Mouse (Mus musculus) mesoderm, embryonic 11.5 days (tissue): ENCODE data around the gene Ctnnbl1.
A peak's percentile ranks its signal among the peaks of the same experiment; 100 is the strongest.

ENCODE experiments used
- DNase-seq: peaks from one replicate; pipeline ENCODE4 v3.0.0-alpha.2; 2012; ENCODE audit warnings: low read depth, low spot score

Gene Ctnnbl1

DNA sequence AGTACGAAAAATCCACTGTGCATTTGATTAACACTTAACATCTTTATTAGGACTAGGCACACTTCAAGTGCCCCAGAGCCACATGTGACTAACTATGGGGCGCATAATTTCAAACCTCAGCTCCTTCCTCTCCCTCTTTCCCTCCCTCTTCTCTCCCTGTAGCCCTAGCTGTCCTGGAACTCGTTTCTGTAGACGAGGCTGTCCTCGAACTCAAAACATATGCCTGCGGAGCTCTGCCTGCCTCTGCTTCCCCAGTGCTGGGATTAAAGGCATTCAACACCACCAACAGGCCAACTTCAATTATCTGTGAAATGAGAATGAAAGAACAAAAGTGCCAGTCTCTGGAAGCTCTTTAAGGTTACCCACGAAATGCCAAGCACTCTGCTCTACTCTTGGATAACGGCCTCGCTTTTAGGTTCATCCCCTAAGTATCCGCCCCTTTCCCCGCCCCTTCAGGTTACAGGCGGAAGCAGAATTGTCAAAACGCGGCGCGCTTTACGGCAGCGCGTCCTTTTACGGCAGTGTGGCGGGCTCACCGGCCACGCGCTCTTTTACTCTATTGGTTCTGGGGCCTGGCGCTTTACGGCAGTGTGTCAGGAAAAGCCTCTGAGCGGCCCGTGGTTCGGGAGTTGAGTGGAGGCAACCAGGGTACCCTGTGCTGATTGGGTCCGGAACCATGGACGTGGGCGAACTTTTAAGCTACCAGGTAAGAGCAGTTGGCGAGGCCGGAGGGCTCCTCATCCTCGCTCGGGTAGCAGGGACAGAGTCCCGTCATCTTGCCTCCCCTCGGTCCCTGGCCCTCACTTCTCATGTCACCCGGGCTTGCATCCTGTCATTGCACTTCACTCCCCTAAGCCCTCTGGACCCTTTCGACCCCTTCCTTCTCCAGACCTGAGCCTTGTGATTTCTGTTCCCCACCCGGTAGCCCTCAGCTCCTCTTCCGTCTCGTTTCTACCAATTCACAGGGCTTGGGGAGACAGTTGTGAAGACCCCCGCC lies at the start of gene Ctnnbl1:
Ctnnbl1 (plus strand) TSS at position 548 of the 997 bp plus-strand sequence.
- peak; percentile 99 for DNase-seq

- no peak for DNase-seq
These were observed 49.7 kb upstream of the Ctnnbl1 start for GRCm38 (mm10) chr2:157687506-157687905.

- DNase-seq = no peak
These were observed 45.7 kb upstream of the Ctnnbl1 start for GRCm38 (mm10) chr2:157691266-157692105.

DNA sequence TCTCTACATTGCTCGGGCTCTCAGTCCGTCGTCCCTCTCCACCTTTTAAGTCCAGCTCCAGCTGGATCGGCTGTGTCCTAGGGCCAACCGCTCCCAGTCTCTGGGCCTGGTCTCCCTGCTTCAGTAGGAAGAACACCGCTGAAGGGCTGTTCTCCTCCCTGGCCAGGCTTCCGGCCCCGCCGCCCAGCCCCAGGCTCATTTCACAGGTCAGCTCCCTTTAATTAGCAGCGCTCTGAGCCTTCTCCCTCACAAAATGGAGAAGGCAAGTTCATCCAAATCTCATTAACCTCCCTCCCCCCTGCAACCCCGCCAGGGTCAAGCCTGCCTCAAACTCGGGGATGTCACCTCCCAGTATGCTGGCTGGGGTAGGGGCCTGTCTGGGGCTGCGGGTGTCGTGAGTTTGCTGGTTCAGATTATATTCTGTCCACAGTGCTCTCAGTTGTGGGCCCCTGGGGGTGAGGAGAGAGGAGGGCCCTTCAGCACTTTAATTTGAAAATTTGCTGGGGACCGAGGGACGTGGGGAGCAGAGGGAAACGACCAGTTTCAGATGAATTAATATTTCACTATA lies 44.8 kb upstream of the Ctnnbl1 start:
- no peak for DNase-seq

DNA sequence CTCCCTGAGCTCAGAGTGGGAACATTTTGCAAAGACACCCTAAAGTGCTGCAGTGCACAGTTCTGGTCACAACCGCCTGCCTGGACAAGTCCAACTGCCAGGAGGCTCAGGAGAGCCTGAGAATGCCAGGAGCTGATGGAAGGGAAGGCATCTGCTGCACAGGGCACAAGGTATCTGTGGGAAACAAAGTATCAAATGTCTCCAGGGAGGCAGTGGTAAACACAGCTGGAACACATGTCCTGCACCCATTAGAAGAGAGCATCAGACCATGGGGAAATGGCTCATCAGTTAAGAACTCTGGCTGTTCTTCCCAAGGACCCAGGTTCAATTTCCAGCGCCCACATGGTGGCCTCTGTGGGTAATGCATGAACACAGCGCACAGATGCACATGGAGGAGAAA lies 43.6 kb upstream of the Ctnnbl1 start:
- DNase-seq = no peak

DNA sequence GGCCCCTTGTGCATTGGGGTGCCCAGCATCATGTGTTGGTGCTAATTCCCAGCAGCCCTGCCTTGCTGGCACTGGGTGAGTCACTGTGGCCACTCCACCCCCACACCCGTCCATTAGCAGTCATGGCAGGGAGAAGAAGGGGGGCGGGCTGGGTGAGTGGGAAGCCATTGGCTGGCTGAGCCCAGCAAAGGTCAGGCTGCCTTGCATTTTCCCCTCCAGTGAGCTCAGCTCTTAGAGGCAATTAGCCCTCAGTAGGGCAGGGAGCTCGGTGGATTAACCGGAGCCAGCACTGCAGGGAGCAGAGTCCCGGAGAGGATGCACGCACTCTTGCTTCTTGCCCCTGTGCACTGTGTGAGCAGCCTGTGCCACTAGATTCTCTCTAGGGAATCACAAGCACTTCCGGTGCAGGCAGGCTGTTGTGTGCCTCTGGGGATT lies 40.9 kb upstream of the Ctnnbl1 start:
- no peak for DNase-seq

GRCm38 (mm10) chr2:157703155-157703554 lies 34.0 kb upstream of the Ctnnbl1 start:
- no peak for DNase-seq

- DNase-seq = no peak
These were observed 32.0 kb upstream of the Ctnnbl1 start for GRCm38 (mm10) chr2:157704991-157705776.

DNA sequence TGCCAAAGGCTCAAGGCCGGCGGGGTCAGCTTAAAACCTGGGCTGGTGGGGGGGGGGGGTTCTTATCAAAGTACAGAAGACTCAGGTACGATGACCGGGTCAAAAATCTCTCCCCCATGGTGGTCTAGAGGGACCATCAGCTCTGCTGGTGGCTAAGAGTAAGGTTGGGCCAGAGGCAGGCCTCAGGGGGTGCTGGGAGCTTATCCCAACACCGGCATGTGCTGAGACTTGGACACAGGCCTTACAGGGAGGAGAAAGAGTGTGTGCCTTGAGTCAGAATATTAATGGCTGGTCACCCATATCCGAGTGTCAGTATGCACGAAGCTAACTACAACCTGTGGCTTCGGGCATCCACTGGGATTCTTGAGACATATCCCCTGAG lies 31.4 kb upstream of the Ctnnbl1 start:
- no peak for DNase-seq

DNA sequence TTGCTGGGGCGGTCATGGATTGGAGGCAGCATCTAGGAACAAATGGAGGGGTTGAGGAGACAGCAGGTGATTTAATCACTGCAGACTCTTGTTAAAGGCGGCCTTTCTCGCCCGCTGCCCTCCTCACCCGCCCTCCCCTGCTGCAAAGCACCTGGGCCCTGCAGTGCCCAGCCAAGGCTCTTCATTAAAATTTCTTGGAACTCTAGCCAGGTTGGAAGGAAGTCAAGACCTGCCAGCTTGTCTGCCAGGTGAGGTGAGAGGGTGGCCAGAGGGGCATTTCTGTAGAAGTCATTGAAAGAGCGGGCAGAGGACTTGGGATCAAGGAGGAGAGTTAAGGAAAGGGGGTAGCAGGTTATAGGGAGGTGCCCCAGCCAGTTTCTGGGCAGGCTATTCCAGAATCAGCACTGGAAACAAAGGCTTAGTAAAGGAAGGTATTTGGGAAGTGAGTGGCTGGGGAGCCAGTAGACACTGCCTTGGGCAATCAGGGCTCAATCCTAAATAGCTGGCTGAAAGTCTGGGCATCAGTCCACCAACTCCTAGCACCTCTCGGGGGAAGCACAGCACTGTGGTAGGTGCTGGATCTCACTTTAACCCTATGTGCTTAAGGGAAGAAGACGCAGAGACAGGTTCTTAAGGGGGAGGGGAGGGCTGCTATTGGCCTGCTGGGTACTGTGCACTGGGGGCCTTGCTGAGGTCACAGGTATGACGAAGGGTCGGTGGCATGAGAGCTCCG lies 29.8 kb upstream of the Ctnnbl1 start:
- no peak for DNase-seq

GRCm38 (mm10) chr2:157712677-157713076 lies 24.5 kb upstream of the Ctnnbl1 start:
- no peak for DNase-seq

GRCm38 (mm10) chr2:157715586-157716191 lies 21.5 kb upstream of the Ctnnbl1 start:
- no peak for DNase-seq

DNA sequence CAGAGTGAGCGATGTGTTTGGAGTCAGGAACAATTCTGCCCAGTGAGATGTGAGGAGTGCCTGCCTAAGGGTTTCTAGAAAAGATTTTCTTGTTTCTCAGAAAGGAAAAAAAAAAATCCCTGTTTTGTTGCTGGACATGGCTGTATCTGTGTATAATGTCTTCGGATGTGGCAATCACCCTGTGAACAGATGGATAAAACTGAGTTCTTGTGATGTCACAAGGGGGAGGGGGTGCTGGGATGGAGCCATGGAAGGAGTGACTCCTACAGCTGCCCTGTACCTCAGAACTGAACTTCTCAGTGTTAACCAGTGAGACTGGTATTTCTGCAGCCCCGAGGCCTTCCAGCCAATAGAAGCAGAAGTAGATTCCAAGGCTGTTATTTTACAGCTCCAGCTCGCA lies 18.8 kb upstream of the Ctnnbl1 start:
- DNase-seq = no peak

DNA sequence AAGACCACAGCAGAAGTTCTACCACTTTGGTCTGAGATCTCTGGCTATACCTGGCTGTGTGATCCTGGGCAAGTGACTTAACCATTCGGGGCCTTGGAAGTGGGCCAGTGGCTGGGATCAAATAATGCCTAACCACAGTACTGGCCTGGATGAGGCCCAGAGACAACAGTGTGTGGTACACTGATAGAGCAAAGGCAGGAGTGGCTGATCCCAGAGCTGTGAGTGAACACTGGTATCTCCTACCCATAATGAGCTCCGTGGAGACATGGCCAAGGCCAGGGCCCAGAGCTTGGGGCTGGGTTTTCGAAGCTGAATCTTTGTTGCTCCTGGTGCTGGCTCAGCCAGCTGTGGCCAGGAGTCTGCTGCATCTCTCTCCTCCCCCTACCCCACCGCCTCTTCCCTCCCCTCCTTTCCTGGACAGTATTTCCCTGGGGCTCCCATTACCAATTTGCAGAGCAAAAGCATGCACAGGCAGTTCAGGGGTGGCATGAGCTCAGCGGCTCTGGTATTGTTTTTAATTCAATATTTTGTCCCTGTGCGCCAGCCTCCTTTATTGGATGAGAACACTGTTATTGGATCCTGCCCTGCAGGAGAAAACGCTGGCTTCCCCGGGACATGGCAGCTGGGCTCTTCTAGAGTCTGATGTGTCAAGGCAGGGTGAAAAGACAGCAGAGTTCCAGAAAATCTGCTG lies 13.2 kb upstream of the Ctnnbl1 start:
- no peak for DNase-seq

DNA sequence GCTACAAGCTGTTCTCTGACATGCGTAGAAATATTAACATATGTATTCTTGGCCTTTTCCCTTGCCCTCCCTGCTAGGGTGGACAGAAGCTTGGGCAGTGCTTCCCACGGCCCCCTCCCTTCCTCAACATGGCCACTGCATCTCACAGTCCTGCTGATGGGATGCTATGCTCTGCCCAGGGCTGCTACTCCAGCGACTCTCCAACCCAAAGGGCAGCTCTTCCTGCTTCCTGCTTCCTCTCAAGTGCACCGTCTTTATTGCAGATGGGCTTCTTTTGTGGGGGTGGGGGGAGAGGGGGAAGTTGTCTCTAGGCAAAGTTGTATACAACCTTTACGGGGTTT lies 12.7 kb upstream of the Ctnnbl1 start:
- no peak for DNase-seq

GRCm38 (mm10) chr2:157744619-157745018 lies 7.4 kb downstream of the Ctnnbl1 start:
- DNase-seq = no peak

GRCm38 (mm10) chr2:157745735-157746134 lies 8.5 kb downstream of the Ctnnbl1 start:
- DNase-seq = no peak

- no peak for DNase-seq
These were observed 9.4 kb downstream of the Ctnnbl1 start for GRCm38 (mm10) chr2:157746558-157746957.

DNA sequence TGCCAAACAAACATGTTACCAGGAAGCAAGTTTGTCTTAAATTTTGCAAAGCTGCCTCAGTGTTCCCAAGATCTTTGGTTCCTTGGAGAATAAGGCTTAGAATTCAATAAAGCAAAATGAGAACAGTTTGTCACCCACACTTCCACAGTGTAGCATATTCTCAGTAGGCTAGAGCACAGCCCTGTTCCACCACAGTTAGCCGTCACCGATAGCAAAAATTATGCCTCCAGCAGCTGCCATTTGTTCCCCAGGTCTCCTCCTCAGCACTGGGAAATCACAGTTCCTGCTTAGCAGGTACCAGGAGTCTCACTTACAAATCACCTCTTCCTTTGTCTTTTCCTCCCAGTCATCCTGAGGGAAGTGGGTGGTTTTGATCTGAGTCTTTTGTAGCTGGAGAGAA lies 10.8 kb downstream of the Ctnnbl1 start:
- DNase-seq = no peak

GRCm38 (mm10) chr2:157750481-157750880 lies 13.3 kb downstream of the Ctnnbl1 start:
- no peak for DNase-seq
